Mouse (Mus musculus) heart, embryonic 11.5 days (tissue): ENCODE results near the gene Pus1. TPM values are rescaled to one million over a fixed set of nuclear protein-coding genes. Genes with fewer than 3 reads are reported as not detected.
"Not testable (repeated sequence)": the region's sequence is repeated elsewhere in the genome, so short reads cannot be mapped to it uniquely, and the experiment has no call there.

Source experiments
- ATAC-seq: fragments of 200-750 bp; cut with Nextera tagmentation; replicated peaks from 2 replicates; pipeline ENCODE4 v1.8.0; 2017; ENCODE audit warnings: moderate library complexity; ENCODE audit not compliant: insufficient number of reproducible peaks, low FRiP score, low TSS enrichment
- H3K27ac ChIP-seq: fragments of 300-500 bp; sonication (generic); 2 replicates; pipeline ENCODE4 v1.5.1; 2014; ENCODE audit warnings: mild to moderate bottlenecking, low read depth, low read length
- H3K27me3 ChIP-seq: fragments of 300-500 bp; sonication (generic); 2 replicates; pipeline ENCODE4 v1.6.1; 2014; ENCODE audit warnings: mild to moderate bottlenecking, low read length, mixed read lengths; ENCODE audit not compliant: control insufficient read depth, insufficient read depth
- H3K36me3 ChIP-seq: fragments of 300-500 bp; sonication (generic); 2 replicates; pipeline ENCODE4 v1.6.1; 2014; ENCODE audit warnings: mild to moderate bottlenecking, low read length, moderate library complexity, mixed read lengths; ENCODE audit not compliant: control insufficient read depth, insufficient read depth
- H3K4me1 ChIP-seq: fragments of 300-500 bp; sonication (generic); 2 replicates; pipeline ENCODE4 v1.6.1; 2014; ENCODE audit warnings: low read length; ENCODE audit not compliant: control insufficient read depth, insufficient read depth
- H3K4me2 ChIP-seq: fragments of 300-500 bp; sonication (generic); 2 replicates; pipeline ENCODE4 v1.6.1; 2014; ENCODE audit warnings: mild to moderate bottlenecking, moderate library complexity
- H3K4me3 ChIP-seq: fragments of 300-500 bp; sonication (generic); 2 replicates; pipeline ENCODE4 v1.5.1; 2014; ENCODE audit warnings: low read depth, low read length
- H3K9ac ChIP-seq: fragments of 300-500 bp; sonication (generic); 2 replicates; pipeline ENCODE4 v1.6.1; 2014; ENCODE audit warnings: mild to moderate bottlenecking, low read depth, low read length, moderate library complexity
- H3K9me3 ChIP-seq: fragments of 300-500 bp; sonication (generic); replicated peaks from 2 replicates; pipeline ENCODE4 v1.6.1; 2016; ENCODE audit warnings: low read length; ENCODE audit not compliant: control insufficient read depth
- WGBS: fragments of 180-500 bp; shearing (Covaris S2); extraction: QIAGEN DNeasy Blood & Tissue Kit; methylation state at CpG from one replicate; pipeline ENCODE4 v1.1.7; 2014; ENCODE audit not compliant: insufficient replicate concordance; 5-methylcytosine and 5-hydroxymethylcytosine counted together
- polyA plus RNA-seq: library from polyadenylated mRNA; unstranded; fragments of >200 nt; fragmentation: Nextera tagmentation; extraction: Ambion mirVana; gene quantifications from 2 replicates; pipeline ENCODE4 v1.2.1, GENCODE M21; 2014

The Pus1 gene
- polyA plus RNA-seq, 1 experiment from 2014 or later, result 19.6 TPM

DNA sequence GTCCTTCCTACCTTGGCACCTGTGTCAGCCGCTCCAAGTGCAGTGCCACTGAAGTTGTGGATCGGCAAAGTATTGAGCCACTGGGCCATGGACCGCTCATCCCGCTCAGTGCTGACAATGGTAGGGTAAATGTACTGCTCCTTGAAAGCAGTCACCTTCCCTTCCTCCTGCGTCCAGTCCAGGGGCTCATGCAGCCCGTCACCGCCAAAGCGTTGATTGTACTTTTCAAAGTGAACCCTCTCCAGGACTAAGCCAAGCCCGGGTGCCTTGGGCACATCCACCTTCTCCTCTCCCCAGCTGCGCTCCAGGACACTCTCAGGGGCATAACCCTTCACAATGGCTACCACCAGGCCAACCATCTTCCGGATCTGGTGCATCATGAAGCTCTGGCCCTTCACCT, 5.9 kb downstream of the Pus1 start:
- peaks cover 5% of the 10 kb centered on the region for H3K4me1 ChIP-seq
- H3K9ac ChIP-seq, result no peak overlapping the region
- H3K9me3 ChIP-seq, result no peaks in the 10 kb centered on the region
- H3K4me3 ChIP-seq, result no peak overlapping the region
- no peak for ATAC-seq
- no peak overlapping the region for H3K27ac ChIP-seq
- H3K27me3 ChIP-seq, result no peaks in the 10 kb centered on the region
- H3K36me3 ChIP-seq, result peaks cover 26% of the 10 kb centered on the region
- 94% methylated on average over 11 of the region's 11 CpGs for WGBS
- H3K4me2 ChIP-seq, result no peak overlapping the region

DNA sequence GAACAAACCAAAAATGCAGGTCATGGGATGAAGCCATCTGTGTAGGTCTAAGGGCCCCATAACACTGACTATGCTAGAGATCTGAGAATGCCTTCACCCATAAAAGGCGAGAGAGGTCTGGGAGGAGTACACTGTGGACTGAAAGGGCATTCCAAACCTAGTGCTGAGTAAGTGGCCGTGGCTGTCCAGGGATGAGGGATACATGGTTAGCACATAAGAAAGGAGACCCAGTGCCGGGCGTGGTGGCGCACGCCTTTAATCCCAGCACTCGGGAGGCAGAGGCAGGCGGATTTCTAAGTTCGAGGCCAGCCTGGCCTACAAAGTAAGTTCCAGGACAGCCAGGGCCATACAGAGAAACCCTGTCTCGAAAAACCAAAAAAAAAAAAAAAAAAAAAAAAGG, 7.5 kb downstream of the Pus1 start:
- Histone ChIP-seq H3K4me1 (peaks cover 13% of the 10 kb centered on the region), H3K36me3 (peaks cover 26% of the 10 kb centered on the region)
- H3K4me2 ChIP-seq, H3K27me3 ChIP-seq, H3K27ac ChIP-seq, H3K4me3 ChIP-seq, ATAC-seq, H3K9ac ChIP-seq, H3K9me3 ChIP-seq: not testable (repeated sequence)
- 92% methylated on average over 10 of the region's 10 CpGs for WGBS

DNA sequence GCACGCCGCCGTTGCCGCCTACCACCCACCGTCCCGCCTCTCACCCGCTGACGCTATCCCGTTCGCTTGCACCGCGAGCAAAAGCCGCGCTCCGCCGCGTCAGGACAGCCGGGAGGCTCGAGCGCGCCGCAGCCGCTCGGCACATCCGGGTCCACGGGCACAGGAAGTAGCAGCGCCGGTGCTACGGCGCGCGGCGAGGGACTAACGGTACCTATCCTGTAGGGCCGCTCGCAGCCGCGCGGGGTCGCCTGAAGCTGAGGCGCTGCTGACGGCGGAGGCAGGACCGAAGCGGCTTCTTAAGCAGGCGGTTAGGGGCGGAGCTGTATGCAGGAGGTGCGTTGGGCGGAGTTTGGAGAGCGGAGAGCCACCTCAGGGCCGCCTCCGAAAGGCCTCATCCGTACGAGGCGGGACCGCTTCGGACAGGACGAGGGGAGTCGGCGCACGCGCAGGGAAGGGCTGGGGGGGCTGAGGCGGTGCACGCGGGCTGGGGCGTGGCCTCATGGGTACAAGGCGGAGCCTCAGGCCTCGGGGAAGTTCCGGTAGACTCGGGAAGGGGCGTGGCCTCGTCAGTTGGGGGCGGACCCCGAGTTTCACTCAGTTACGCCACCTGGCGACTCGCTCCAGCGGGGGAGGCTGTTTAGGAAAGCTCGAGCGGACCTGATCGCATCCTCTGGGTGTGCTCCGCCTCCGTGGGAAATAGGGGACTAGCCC, 9.9 kb downstream of the Pus1 start, which contains the start of gene Ep400:
Gene Ep400 (minus strand): TSS at position 270 of the 711 bp plus-strand sequence.
- peak; percentile 97 for ATAC-seq
- Histone ChIP-seq H3K9me3 (no peaks in the 10 kb centered on the region), H3K27ac (peak within 1 kb of the TSS; percentile 93), H3K27me3 (no peaks in the 10 kb centered on the region), H3K4me1 (peaks cover 13% of the 10 kb centered on the region), H3K36me3 (peaks cover 22% of the 10 kb centered on the region), H3K4me3 (peak within 1 kb of the TSS; percentile 93), H3K4me2 (peak within 1 kb of the TSS; percentile 81), H3K9ac (peak within 1 kb of the TSS; percentile 93)
- WGBS, result under 1% methylated on average over 80 of the region's 83 CpGs

DNA sequence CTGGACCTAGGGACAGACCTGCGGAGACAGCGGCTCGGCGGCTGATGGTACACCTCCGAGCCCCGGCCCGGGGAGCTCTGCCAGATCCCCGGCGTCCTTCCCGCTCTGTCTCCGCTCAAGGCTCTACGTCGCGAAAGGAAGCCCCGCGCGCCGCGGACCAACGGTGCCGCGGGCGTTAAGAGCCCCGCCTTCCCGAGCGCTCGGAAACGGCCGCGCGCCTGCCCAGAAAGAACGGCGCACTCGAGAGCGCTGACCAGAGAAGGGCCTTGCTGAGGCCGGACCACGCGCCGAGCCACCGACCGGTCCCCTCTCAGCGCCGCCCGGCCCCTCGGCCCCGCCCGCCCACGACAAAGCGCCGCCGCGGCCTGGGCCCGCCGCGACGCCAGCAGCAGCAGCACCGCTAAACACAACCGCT, 10.4 kb downstream of the Pus1 start:
- Histone ChIP-seq H3K27me3 (no peaks in the 10 kb centered on the region), H3K4me2 (peak overlapping the region; percentile 81), H3K9me3 (no peaks in the 10 kb centered on the region), H3K9ac (peak overlapping the region; percentile 93), H3K27ac (peak overlapping the region; percentile 93), H3K4me3 (peak overlapping the region; percentile 93), H3K4me1 (peaks cover 13% of the 10 kb centered on the region), H3K36me3 (peaks cover 16% of the 10 kb centered on the region)
- peak; percentile 58 for ATAC-seq
- WGBS, result under 1% methylated on average over 41 of the region's 58 CpGs

DNA sequence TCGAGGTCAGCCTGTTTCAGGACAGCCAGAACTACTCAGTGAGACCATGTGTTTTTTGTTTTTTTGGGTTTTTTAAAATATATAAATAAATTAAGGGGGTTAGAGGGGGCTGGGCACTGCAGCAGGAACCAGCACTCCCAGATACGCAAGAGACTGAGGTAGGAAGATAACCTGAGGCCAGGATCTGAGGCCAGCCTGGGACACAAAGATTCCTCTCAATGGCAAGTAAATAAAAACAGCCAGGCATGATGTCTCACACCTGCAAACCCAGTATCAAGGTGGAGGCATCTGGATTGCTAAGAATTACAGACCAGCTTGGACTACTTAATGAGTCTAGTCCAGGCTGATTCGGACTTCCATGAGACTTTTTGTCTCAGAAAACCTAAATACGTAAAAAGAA, 11.2 kb downstream of the Pus1 start:
- Histone ChIP-seq H3K9me3 (no peaks in the 10 kb centered on the region), H3K27me3 (no peaks in the 10 kb centered on the region), H3K27ac (no peak overlapping the region), H3K4me3 (peak overlapping the region; percentile 93), H3K4me2 (peak overlapping the region; percentile 81), H3K9ac (peak overlapping the region; percentile 93), H3K36me3 (peaks cover 10% of the 10 kb centered on the region; the same call in 1 of the 2 replicates), H3K4me1 (peaks cover 13% of the 10 kb centered on the region)
- no peak for ATAC-seq
- 49% methylated on average over 4 of the region's 4 CpGs for WGBS

DNA sequence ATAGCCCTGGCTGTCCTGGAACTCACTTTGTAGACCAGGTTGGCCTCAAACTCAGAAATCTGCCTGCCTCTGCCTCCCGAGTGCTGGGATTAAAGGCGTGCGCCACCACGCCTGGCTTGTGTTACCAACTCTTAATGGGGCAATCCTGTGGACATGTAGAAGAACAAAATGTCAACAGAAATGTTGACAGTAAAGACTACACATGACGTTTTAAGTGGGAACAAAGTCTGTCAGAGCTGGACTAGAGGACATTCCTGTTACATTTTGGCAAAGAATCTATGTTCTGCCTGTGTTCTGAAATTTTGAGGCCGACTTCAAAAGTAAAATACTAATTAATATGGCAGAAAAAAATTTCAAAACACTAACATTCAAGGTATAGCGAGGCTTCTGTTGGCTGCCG, 16.6 kb downstream of the Pus1 start:
- Histone ChIP-seq H3K4me2 (no peak overlapping the region), H3K36me3 (no peaks in the 10 kb centered on the region; the same call in 1 of the 2 replicates), H3K9ac (no peak overlapping the region), H3K4me1 (peaks cover 6% of the 10 kb centered on the region), H3K9me3 (no peaks in the 10 kb centered on the region), H3K27me3 (no peaks in the 10 kb centered on the region), H3K27ac (no peak overlapping the region), H3K4me3 (no peak overlapping the region)
- WGBS, result 90% methylated on average over 8 of the region's 8 CpGs
- ATAC-seq, result no peak

DNA sequence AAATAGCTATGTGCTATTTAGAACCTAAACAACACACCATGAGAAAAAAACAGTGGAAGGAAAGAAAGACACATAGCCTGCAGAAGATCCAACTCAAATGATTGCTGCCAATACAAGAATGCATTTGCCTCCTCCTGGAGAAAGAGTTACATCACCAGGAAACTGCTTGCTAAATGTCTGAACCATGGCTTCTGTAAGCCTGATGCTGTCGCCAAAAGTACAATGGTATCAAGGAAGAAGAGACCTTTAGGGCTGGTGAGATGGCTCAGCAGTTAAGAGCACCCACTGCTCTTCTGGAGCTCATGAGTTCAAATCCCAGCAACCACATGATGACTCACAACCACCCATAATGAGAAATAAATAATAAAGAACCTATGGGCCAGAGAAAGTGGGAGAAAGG, 35.4 kb downstream of the Pus1 start:
- no peak overlapping the region for H3K4me2 ChIP-seq
- no peak overlapping the region for H3K4me3 ChIP-seq
- H3K9me3 ChIP-seq, result no peaks in the 10 kb centered on the region
- no peak overlapping the region for H3K27ac ChIP-seq
- no peaks in the 10 kb centered on the region for H3K27me3 ChIP-seq
- ATAC-seq, result no peak
- peaks cover under 1% of the 10 kb centered on the region; the same call in 1 of the 2 replicates for H3K36me3 ChIP-seq
- 85% methylated on average over 1 of the region's 1 CpGs for WGBS
- H3K4me1 ChIP-seq, result no peaks in the 10 kb centered on the region
- no peak overlapping the region for H3K9ac ChIP-seq

DNA sequence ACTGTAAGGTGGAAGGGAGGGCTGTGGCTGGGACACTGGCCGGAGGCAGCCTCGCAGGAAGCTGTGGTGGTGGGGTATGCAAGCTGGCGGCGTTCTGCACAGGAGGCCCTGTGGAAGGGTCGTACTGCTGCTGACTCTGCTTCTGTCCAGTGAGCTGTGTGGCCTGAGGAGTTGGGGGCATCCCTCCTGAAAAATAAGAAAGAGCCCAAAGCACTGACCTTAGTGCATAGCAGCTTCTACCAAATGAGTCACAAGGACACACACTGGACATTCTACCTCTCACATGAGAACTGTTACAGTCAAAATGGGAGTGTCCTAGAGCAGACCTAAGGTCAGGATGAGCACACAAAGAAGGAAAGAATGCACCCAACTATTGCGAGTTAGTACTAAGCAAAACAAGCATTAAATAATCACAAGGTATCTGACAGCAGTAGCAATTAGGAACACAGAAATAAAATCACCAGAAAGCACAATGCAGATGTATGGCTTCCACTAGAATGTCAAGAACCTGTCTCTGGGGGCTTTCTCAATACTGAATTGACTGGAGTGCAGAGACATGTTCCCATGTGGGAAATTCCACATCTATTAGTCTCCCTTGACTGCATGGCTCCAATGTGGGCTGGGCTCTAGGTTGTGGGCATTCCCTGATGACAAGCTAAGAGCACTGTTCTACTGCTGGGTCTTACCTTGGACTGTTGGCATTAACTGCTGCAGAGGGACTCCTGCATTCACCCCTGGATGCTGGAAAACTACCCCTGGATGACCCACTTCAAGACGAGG, 40.8 kb downstream of the Pus1 start:
- H3K27ac ChIP-seq, result no peak overlapping the region

More for the DNA sequence above, 40.8 kb downstream of the Pus1 start:
- Histone ChIP-seq H3K27me3 (no peaks in the 10 kb centered on the region), H3K36me3 (peaks cover 16% of the 10 kb centered on the region), H3K9me3 (no peaks in the 10 kb centered on the region), H3K9ac (no peak overlapping the region), H3K4me2 (no peak overlapping the region), H3K4me3 (no peak overlapping the region), H3K4me1 (no peaks in the 10 kb centered on the region)
- WGBS, result 89% methylated on average over 7 of the region's 7 CpGs
- ATAC-seq, result no peak
